Mouse (Mus musculus) Patski (cell line): ENCODE measurements around the gene Adcy10. TPM values are rescaled to one million over a fixed set of nuclear protein-coding genes. Genes with fewer than 3 reads are reported as not detected.

ENCODE experiments used
- ATAC-seq: fragments of 100-300 bp; one replicate; pipeline ENCODE4 v1.8.0; 2021
- CTCF ChIA-PET: fragments of 350-600 bp; sonication (Branson Sonifier 250); formaldehyde crosslinking; loops from one replicate; lab custom pipeline; 2022; ENCODE audit warnings: inconsistent platforms; lab: Charles Lee
- POLR2A ChIA-PET: fragments of 350-600 bp; sonication (Branson Sonifier 250); formaldehyde crosslinking; loops from one replicate; lab custom pipeline; 2022; ENCODE audit warnings: antibody characterized with exemption, inconsistent platforms; lab: Charles Lee
- DNase-seq: peaks from one replicate; pipeline ENCODE4 v3.0.0-alpha.2; 2011; ENCODE audit warnings: low read depth, low spot score
- H3K27me3 ChIP-seq: fragments of 371-371 bp; one replicate; pipeline ENCODE4 v1.5.1; 2021
- CTCF ChIP-seq: fragments of 100-300 bp; IDR thresholded peaks from one replicate; pipeline ENCODE4 v1.5.1; 2021
- in situ Hi-C: fragments of 300-500 bp; cut with MboI; formaldehyde crosslinking; loops from 3 replicates; pipeline ENCODE4 v1.11.1; 2018; ENCODE audit warnings: low pct_unique_long_range_greater_than_20kb, mixed read lengths
- polyA plus RNA-seq: library from polyadenylated mRNA; unstranded; gene quantifications from one replicate; pipeline ENCODE4 v1.2.3, GENCODE M21; 2021

Adcy10 gene
- polyA plus RNA-seq, 1 experiment from 2014 or later = 0.15 TPM

- TF ChIP-seq CTCF = peak; percentile 75
- no peaks in the 10 kb centered on the region for H3K27me3 ChIP-seq
- ChIA-PET POLR2A (no interaction called here), CTCF (interaction anchor here (1.1 to 2.4 kb wide), 3 partner anchors 14 to 190 kb away, joined by 3 to 9 read pairs (median 3); no protein-coding TSS in a partner anchor)
- in situ Hi-C loops = no loop called here
- no peak for ATAC-seq
- no peak for DNase-seq
These were observed 94.3 kb downstream of the Adcy10 start for GRCm38 (mm10) chr1:165579332-165579731.

GRCm38 (mm10) chr1:165581255-165581654 is 96.3 kb downstream of the Adcy10 start:
- TF ChIP-seq CTCF = no peak
- in situ Hi-C loops = loop anchor here (5.0 kb wide), 2 partner anchors 76 to 156 kb away; no protein-coding TSS in a partner anchor
- ATAC-seq = no peak
- H3K27me3 ChIP-seq = no peaks in the 10 kb centered on the region
- POLR2A ChIA-PET = no interaction called here
- CTCF ChIA-PET = interaction anchor here (2.4 kb wide), 1 partner anchor 77 kb away, joined by 9 read pairs; no protein-coding TSS in a partner anchor
- DNase-seq = no peak

- ATAC-seq = peak; percentile 73
- H3K27me3 ChIP-seq = no peaks in the 10 kb centered on the region
- in situ Hi-C loops = loop anchor here (5.0 kb wide), 2 partner anchors 74 to 154 kb away; no protein-coding TSS in a partner anchor
- DNase-seq = peak; percentile 37
- peak; percentile 92 for TF ChIP-seq CTCF
- ChIA-PET CTCF (interaction anchor here (0.6 to 2.1 kb wide), 11 partner anchors 12 to 157 kb away, joined by 3 to 20 read pairs (median 3); no protein-coding TSS in a partner anchor), POLR2A (interaction anchor here (0.5 kb wide), 1 partner anchor 42 kb away, joined by 3 read pairs; no protein-coding TSS in a partner anchor)
These were observed 98.7 kb downstream of the Adcy10 start for GRCm38 (mm10) chr1:165583529-165584184.

- H3K27me3 ChIP-seq = no peaks in the 10 kb centered on the region
- ATAC-seq = no peak
- in situ Hi-C loops = no loop called here
- ChIA-PET POLR2A (no interaction called here), CTCF (interaction anchor here (0.7 to 2.1 kb wide), 3 partner anchors 10 to 60 kb away, joined by 3 to 6 read pairs (median 3); no protein-coding TSS in a partner anchor)
- DNase-seq = no peak
- TF ChIP-seq CTCF = no peak
These were observed 100.6 kb downstream of the Adcy10 start for GRCm38 (mm10) chr1:165585389-165586104.

- ChIA-PET CTCF (interaction anchor here (1.9 kb wide), 1 partner anchor 73 kb away, joined by 7 read pairs; no protein-coding TSS in a partner anchor), POLR2A (interaction anchor here (0.6 to 0.8 kb wide), 2 partner anchors 72 to 73 kb away, joined by 4 read pairs; no protein-coding TSS in a partner anchor)
- in situ Hi-C loops = no loop called here
- ATAC-seq = no peak
- DNase-seq = no peak
- no peaks in the 10 kb centered on the region for H3K27me3 ChIP-seq
- TF ChIP-seq CTCF = no peak
These were observed 101.4 kb downstream of the Adcy10 start for GRCm38 (mm10) chr1:165586366-165586765.

- ATAC-seq = no peak
- ChIA-PET POLR2A (no interaction called here), CTCF (interaction anchor here (0.9 to 1.9 kb wide), 2 partner anchors 67 to 71 kb away, joined by 3 to 7 read pairs; no protein-coding TSS in a partner anchor)
- in situ Hi-C loops = no loop called here
- no peak for TF ChIP-seq CTCF
- no peak for DNase-seq
- H3K27me3 ChIP-seq = no peaks in the 10 kb centered on the region
These were observed 102.9 kb downstream of the Adcy10 start for GRCm38 (mm10) chr1:165587845-165588244.

GRCm38 (mm10) chr1:165589280-165590048 is 104.5 kb downstream of the Adcy10 start:
- no peak for ATAC-seq
- no peak for DNase-seq
- POLR2A ChIA-PET = interaction anchor here (0.5 kb wide), 1 partner anchor 44 kb away, joined by 3 read pairs; no protein-coding TSS in a partner anchor
- TF ChIP-seq CTCF = no peak
- no peaks in the 10 kb centered on the region for H3K27me3 ChIP-seq
- in situ Hi-C loops = no loop called here
- CTCF ChIA-PET = no interaction called here

- in situ Hi-C loops = no loop called here
- no peak for DNase-seq
- CTCF ChIA-PET = no interaction called here
These were observed 105.8 kb downstream of the Adcy10 start for GRCm38 (mm10) chr1:165590760-165591159.

GRCm38 (mm10) chr1:165592295-165593082 is 107.5 kb downstream of the Adcy10 start:
- ATAC-seq (no peak), DNase-seq (no peak)
- CTCF ChIA-PET = no interaction called here
- TF ChIP-seq CTCF = no peak
- H3K27me3 ChIP-seq = no peaks in the 10 kb centered on the region
- POLR2A ChIA-PET = no interaction called here
- in situ Hi-C loops = no loop called here

More at GRCm38 (mm10) chr1:165590760-165591159, 105.8 kb downstream of the Adcy10 start:
- POLR2A ChIA-PET = no interaction called here
- TF ChIP-seq CTCF = no peak
- ATAC-seq = no peak
- no peaks in the 10 kb centered on the region for H3K27me3 ChIP-seq
